Comparison of ENCODE assay signal across 15 mouse cellular contexts in the genomic region with DNA sequence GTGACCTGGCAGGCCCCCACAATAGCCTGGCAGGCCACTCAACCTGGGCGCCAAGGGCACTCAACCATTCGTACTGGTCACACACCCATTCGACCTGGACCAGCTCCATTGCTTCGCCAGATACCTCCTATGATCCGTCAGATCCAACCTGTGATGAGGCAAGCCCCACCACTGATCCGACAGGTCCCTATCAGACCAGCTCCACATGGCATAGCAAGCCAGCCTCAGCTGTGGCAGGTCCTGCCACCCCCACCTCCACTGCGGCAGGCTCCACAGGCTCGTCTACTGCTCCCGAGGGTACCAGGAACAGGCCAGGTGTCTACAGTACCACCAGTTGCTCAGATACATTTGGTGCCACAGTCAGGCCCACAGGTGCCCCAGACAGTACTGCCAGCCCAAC. TPM values are rescaled to one million over a fixed set of nuclear protein-coding genes. Genes with fewer than 3 reads are reported as not detected.
DNase-seq lines count a peak whose midpoint lies in the region; ATAC-seq lines count a peak whose summit lies in the region.
"Had no signal": no experiment of that assay in that cellular context is flagged by ENCODE, and none has a peak within 500 bp of the region (broad histone marks: within the 10 kb centered on the region; RNA-seq: fewer than 3 reads in every experiment).

No protein-coding gene starts in this region.

- ATAC-seq in heart, embryonic 12.5 days (ENCODE audit: insufficient number of reproducible peaks, low FRiP score) = no peak
- no peak for ATAC-seq in forebrain, embryonic 13.5 days
- no peak for ATAC-seq in hindbrain, embryonic 15.5 days (ENCODE audit: low FRiP score, low read depth)
- ATAC-seq in midbrain, embryonic 15.5 days (replicated peaks) = no peak
- ATAC-seq in cerebellum, adult (ENCODE audit: insufficient number of reproducible peaks, low FRiP score, low TSS enrichment) = no peak
- ATAC-seq: Patski had no signal

- DNase-seq in heart, adult 11 months = peak; percentile 91
- DNase-seq in frontal cortex, adult 2 months (ENCODE audit: extremely low spot score in 1 of 2, low spot score in 1 of 2) = no peak
- no peak for DNase-seq in right cerebral cortex, postnatal 4 days
- DNase-seq: layer of hippocampus, adult 9-11 months; lung, adult 18-20 months; thymus, postnatal 4 days had no signal

- peaks cover 23% of the 10 kb centered on the region for H3K9me3 ChIP-seq in heart, embryonic 12.5 days (replicated peaks)
- peaks cover 39% of the 10 kb centered on the region for H3K9me3 ChIP-seq in forebrain, embryonic 13.5 days (replicated peaks)
- H3K9me3 ChIP-seq in hindbrain, embryonic 15.5 days = 0 out of 2 replicates have a peak, but pooled peaks cover 8% of the 10 kb centered on the region
- H3K9me3 ChIP-seq in midbrain, embryonic 15.5 days = no peaks in the 10 kb centered on the region

- H3K4me2 ChIP-seq in heart, embryonic 12.5 days = no peak overlapping the region
- H3K4me2 ChIP-seq in forebrain, embryonic 13.5 days = peak overlapping the region; percentile 69
- peak overlapping the region; percentile 57 for H3K4me2 ChIP-seq in hindbrain, embryonic 15.5 days
- H3K4me2 ChIP-seq in midbrain, embryonic 15.5 days = peak overlapping the region; percentile 57

- no peaks in the 10 kb centered on the region for H3K36me3 ChIP-seq in heart, embryonic 12.5 days
- H3K36me3 ChIP-seq in forebrain, embryonic 13.5 days (ENCODE audit: poor library complexity, severe bottlenecking) = peaks cover 9% of the 10 kb centered on the region; the same call in 1 of the 2 replicates
- H3K36me3 ChIP-seq in hindbrain, embryonic 15.5 days = no peaks in the 10 kb centered on the region
- no peaks in the 10 kb centered on the region for H3K36me3 ChIP-seq in midbrain, embryonic 15.5 days (replicated peaks)
- H3K36me3 ChIP-seq: heart, embryonic 10.5 days had no signal

- no peak overlapping the region for H3K9ac ChIP-seq in heart, embryonic 12.5 days
- peak overlapping the region; percentile 72 for H3K9ac ChIP-seq in forebrain, embryonic 13.5 days
- H3K9ac ChIP-seq in hindbrain, embryonic 15.5 days = peak overlapping the region; percentile 56; the same call in 1 of the 2 replicates
- H3K9ac ChIP-seq in midbrain, embryonic 15.5 days = peak overlapping the region; percentile 71; the same call in 1 of the 2 replicates

- H3K4me1 ChIP-seq in heart, embryonic 12.5 days (replicated peaks) = no peaks in the 10 kb centered on the region
- 0 out of 2 replicates have a peak, but pooled peaks cover 10% of the 10 kb centered on the region for H3K4me1 ChIP-seq in forebrain, embryonic 13.5 days
- peaks cover 18% of the 10 kb centered on the region for H3K4me1 ChIP-seq in hindbrain, embryonic 15.5 days (replicated peaks)
- peaks cover 14% of the 10 kb centered on the region for H3K4me1 ChIP-seq in midbrain, embryonic 15.5 days

- H3K27ac ChIP-seq in heart, embryonic 12.5 days (ENCODE audit: poor library complexity, severe bottlenecking) = no peak overlapping the region
- no peak overlapping the region for H3K27ac ChIP-seq in forebrain, embryonic 13.5 days
- no peak overlapping the region for H3K27ac ChIP-seq in hindbrain, embryonic 15.5 days (replicated peaks)
- H3K27ac ChIP-seq in midbrain, embryonic 15.5 days = 0 out of 2 replicates have a peak overlapping the region, but pooled peaks have one; percentile 29
- H3K27ac ChIP-seq: heart, embryonic 10.5 days had no signal

- no peaks in the 10 kb centered on the region for H3K27me3 ChIP-seq in heart, embryonic 12.5 days (replicated peaks)
- no peaks in the 10 kb centered on the region for H3K27me3 ChIP-seq in forebrain, embryonic 13.5 days
- no peaks in the 10 kb centered on the region for H3K27me3 ChIP-seq in hindbrain, embryonic 15.5 days
- no peaks in the 10 kb centered on the region for H3K27me3 ChIP-seq in midbrain, embryonic 15.5 days (replicated peaks)

- H3K4me3 ChIP-seq in heart, embryonic 12.5 days = no peak overlapping the region
- H3K4me3 ChIP-seq in forebrain, embryonic 13.5 days = peak overlapping the region; percentile 55
- H3K4me3 ChIP-seq in hindbrain, embryonic 15.5 days = peak overlapping the region; percentile 51
- peak overlapping the region; percentile 64 for H3K4me3 ChIP-seq in midbrain, embryonic 15.5 days

- 89% methylated on average over 9 of the region's 9 CpGs for WGBS in heart, embryonic 12.5 days
- 90% methylated on average over 9 of the region's 9 CpGs for WGBS in forebrain, embryonic 13.5 days
- 89% methylated on average over 9 of the region's 9 CpGs for WGBS in hindbrain, embryonic 15.5 days
- 85% methylated on average over 9 of the region's 9 CpGs for WGBS in midbrain, embryonic 15.5 days

RNA-seq across cellular contexts. Expression of gene Magel2, which starts 1.7 kb away (rescaled TPM):
- 0.46 and 0.49 TPM in 2 replicates for polyA plus RNA-seq in heart, embryonic 12.5 days (2016; fragmentation: Nextera tagmentation; extraction: Ambion mirVana)
- 16.6 and 22.1 TPM in 2 replicates for polyA plus RNA-seq in forebrain, embryonic 13.5 days (2015; fragmentation: Nextera tagmentation; extraction: Ambion mirVana)
- 12.9 and 17.4 TPM in 2 replicates for polyA plus RNA-seq in hindbrain, embryonic 15.5 days (2015; fragmentation: Nextera tagmentation; extraction: Ambion mirVana)
- 21.6 and 24.9 TPM in 2 replicates for polyA plus RNA-seq in midbrain, embryonic 15.5 days (2015; fragmentation: Nextera tagmentation; extraction: Ambion mirVana)
- 0.53 and 0.80 TPM in 2 replicates for polyA plus RNA-seq in frontal cortex, adult 2 months (2012; rRNA removed)
- polyA plus RNA-seq: Patski; spleen, adult 2 months; testis, adult 2 months had no signal

RNA-seq across cellular contexts. Expression of gene Ndn, which starts 32.2 kb away (rescaled TPM):
- polyA plus RNA-seq in heart, embryonic 12.5 days (2016; fragmentation: Nextera tagmentation; extraction: Ambion mirVana) = 63.0 and 64.3 TPM in 2 replicates
- polyA plus RNA-seq in forebrain, embryonic 13.5 days (2015; fragmentation: Nextera tagmentation; extraction: Ambion mirVana) = 381 and 439 TPM in 2 replicates
- 577 and 610 TPM in 2 replicates for polyA plus RNA-seq in hindbrain, embryonic 15.5 days (2015; fragmentation: Nextera tagmentation; extraction: Ambion mirVana)
- 789 and 792 TPM in 2 replicates for polyA plus RNA-seq in midbrain, embryonic 15.5 days (2015; fragmentation: Nextera tagmentation; extraction: Ambion mirVana)
- polyA plus RNA-seq in frontal cortex, adult 2 months (2012; rRNA removed) = 110 and 122 TPM in 2 replicates

RNA-seq across cellular contexts. Expression of gene Mkrn3, which starts 41.4 kb away (rescaled TPM):
- polyA plus RNA-seq in heart, embryonic 12.5 days (2016; fragmentation: Nextera tagmentation; extraction: Ambion mirVana) = 2.7 and 3.4 TPM in 2 replicates
- polyA plus RNA-seq in forebrain, embryonic 13.5 days (2015; fragmentation: Nextera tagmentation; extraction: Ambion mirVana) = 21.7 and 25.0 TPM in 2 replicates
- polyA plus RNA-seq in hindbrain, embryonic 15.5 days (2015; fragmentation: Nextera tagmentation; extraction: Ambion mirVana) = 20.9 and 22.4 TPM in 2 replicates
- polyA plus RNA-seq in midbrain, embryonic 15.5 days (2015; fragmentation: Nextera tagmentation; extraction: Ambion mirVana) = 24.6 and 24.8 TPM in 2 replicates
- 4.4 and 4.5 TPM in 2 replicates for polyA plus RNA-seq in frontal cortex, adult 2 months (2012; rRNA removed)
